Comparison of ENCODE assay signal across 9 mouse cellular contexts in the genomic region with DNA sequence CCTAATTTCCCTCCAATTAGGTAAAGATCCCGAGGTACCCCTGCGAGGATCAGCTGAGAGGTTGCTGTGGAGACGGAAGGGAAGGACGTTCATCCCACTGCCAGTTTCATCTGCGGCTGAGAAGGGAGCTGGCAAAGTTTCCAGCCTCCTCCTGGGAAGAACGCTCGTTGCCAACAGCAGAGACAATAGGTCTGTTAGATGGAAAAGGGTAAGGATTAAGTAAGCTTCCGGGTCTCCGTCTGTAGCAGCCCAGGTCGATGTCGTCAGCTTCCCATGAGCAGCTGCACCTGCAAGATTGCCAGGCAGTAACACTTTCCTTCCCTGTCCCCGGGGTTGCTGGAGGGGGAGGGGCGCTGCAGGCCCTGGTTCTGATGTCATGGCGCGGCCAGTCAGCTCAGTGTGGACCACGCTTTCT. TPM values are rescaled to one million over a fixed set of nuclear protein-coding genes. Genes with fewer than 3 reads are reported as not detected.
DNase-seq lines count a peak whose midpoint lies in the region; ATAC-seq and TF ChIP-seq lines count a peak whose summit lies in the region.
"Had no signal": no experiment of that assay in that cellular context is flagged by ENCODE, and none has a peak within 500 bp of the region (broad histone marks: within the 10 kb centered on the region; RNA-seq: fewer than 3 reads in every experiment).

No protein-coding gene starts in this region.

- H3K4me1 ChIP-seq in hindbrain, postnatal 0 days (ENCODE audit: insufficient read depth, low read length), result peaks cover 44% of the 10 kb centered on the region
- peaks cover 19% of the 10 kb centered on the region for H3K4me1 ChIP-seq in stomach, postnatal 0 days (replicated peaks; ENCODE audit: control insufficient read depth, insufficient read depth)

- TF ChIP-seq EP300 in stomach, postnatal 0 days (optimal IDR thresholded peaks at IDR 0.05), result no peak

- H3K36me3 ChIP-seq in hindbrain, postnatal 0 days (ENCODE audit: insufficient read depth, low read length), result no peaks in the 10 kb centered on the region
- no peaks in the 10 kb centered on the region for H3K36me3 ChIP-seq in stomach, postnatal 0 days (ENCODE audit: control insufficient read depth, insufficient read depth, low read length)

- peak; percentile 76 for ATAC-seq in hindbrain, postnatal 0 days
- ATAC-seq in megakaryocyte progenitor cell, adult 5-6 weeks (replicated peaks; ENCODE audit: poor library complexity), result peak; percentile 59
- ATAC-seq in stomach, postnatal 0 days (ENCODE audit: low FRiP score, low TSS enrichment), result peak; percentile 75
- no peak for ATAC-seq in erythroblast, adult 5-6 weeks (replicated peaks; ENCODE audit: low FRiP score, poor library complexity, severe bottlenecking)

- H3K4me3 ChIP-seq in hindbrain, postnatal 0 days (ENCODE audit: low read length), result peak overlapping the region; percentile 37
- peak overlapping the region; percentile 31 for H3K4me3 ChIP-seq in stomach, postnatal 0 days (ENCODE audit: low read depth, low read length)
- H3K4me3 ChIP-seq: myocyte had no signal

- H3K4me2 ChIP-seq in hindbrain, postnatal 0 days (ENCODE audit: low read depth, low read length), result peak overlapping the region; percentile 58
- peak overlapping the region; percentile 48 for H3K4me2 ChIP-seq in stomach, postnatal 0 days (replicated peaks; ENCODE audit: low read depth)

- 2% methylated on average over 15 of the region's 16 CpGs for WGBS in hindbrain, postnatal 0 days
- 12% methylated on average over 16 of the region's 16 CpGs for WGBS in stomach, postnatal 0 days

- peak overlapping the region; percentile 51; the same call in 1 of the 2 replicates for H3K9ac ChIP-seq in hindbrain, postnatal 0 days (replicated peaks; ENCODE audit: low read length)
- peak overlapping the region; percentile 39 for H3K9ac ChIP-seq in stomach, postnatal 0 days (ENCODE audit: low read length)

- intact Hi-C loops in gastrocnemius, postnatal 14 days (cut with DNase I; ENCODE audit: low total_unique reads), result no loop called here
- intact Hi-C loops in left cerebral cortex, postnatal 14 days (cut with DNase I), result loop anchor here (5.0 to 10.0 kb wide), 2 partner anchors 114 to 202 kb away; partner anchors contain the start of gene Cdk17

- H3K27ac ChIP-seq in hindbrain, postnatal 0 days, result peak overlapping the region; percentile 92
- H3K27ac ChIP-seq in stomach, postnatal 0 days (replicated peaks), result peak overlapping the region; percentile 71

- no peaks in the 10 kb centered on the region for H3K9me3 ChIP-seq in hindbrain, postnatal 0 days (ENCODE audit: low read length)
- no peaks in the 10 kb centered on the region for H3K9me3 ChIP-seq in stomach, postnatal 0 days (ENCODE audit: control insufficient read depth, low read length)

- 0 out of 2 replicates have a peak, but pooled peaks have one; percentile 5 for TF ChIP-seq CTCF in hindbrain, postnatal 0 days (IDR thresholded peaks at IDR 0.05; ENCODE audit: low read depth)
- no peak for TF ChIP-seq CTCF in stomach, postnatal 0 days (IDR thresholded peaks at IDR 0.05; ENCODE audit: low read depth)

- peak; percentile 49 for DNase-seq in adrenal gland, adult 8-10 months
- DNase-seq in cerebellum, postnatal 36 days, result peak; percentile 92 to 94
- peak; percentile 76 for DNase-seq in gastrocnemius, postnatal 14 days
- peak; percentile 92 for DNase-seq in hindbrain, postnatal 0 days (ENCODE audit: low spot score)
- peak; percentile 85 to 90 for DNase-seq in left cerebral cortex, postnatal 14 days (ENCODE audit: low spot score in 2 of 2)
- DNase-seq in stomach, postnatal 0 days (ENCODE audit: low spot score), result peak; percentile 85

- no peaks in the 10 kb centered on the region for H3K27me3 ChIP-seq in hindbrain, postnatal 0 days (ENCODE audit: insufficient read depth, low read length)
- H3K27me3 ChIP-seq in stomach, postnatal 0 days (ENCODE audit: control insufficient read depth, insufficient read depth, low read length), result no peaks in the 10 kb centered on the region

RNA-seq across cellular contexts. Expression of gene Elk3, which starts 34.6 kb away (rescaled TPM):
- total RNA-seq in adrenal gland, adult 8-10 months (2022), result 10 to 100 TPM; 32.3 to 51.1 (median 46.1) TPM
- total RNA-seq in gastrocnemius, postnatal 14 days (2021), result 10 to 100 TPM; 31.7 to 32.9 TPM
- 7.6 and 9.5 TPM in 2 replicates for total RNA-seq in hindbrain, postnatal 0 days (2014; rRNA removed)
- 6.2 and 7.1 TPM in 2 replicates for polyA plus RNA-seq in hindbrain, postnatal 0 days (2015; fragmentation: Nextera tagmentation; extraction: Ambion mirVana)
- total RNA-seq in left cerebral cortex, postnatal 14 days (2021), result 10 to 100 TPM; 15.2 to 16.1 TPM
- total RNA-seq in megakaryocyte progenitor cell, adult 5-6 weeks (2015), result 27.0 and 28.4 TPM in 2 replicates
- total RNA-seq in megakaryocyte progenitor cell, adult 5-6 weeks (2017), result 15.9 and 17.6 TPM in 2 replicates
- 11.3 and 12.5 TPM in 2 replicates for polyA plus RNA-seq in stomach, postnatal 0 days (2015; fragmentation: Nextera tagmentation; extraction: Ambion mirVana)
- 3.8 TPM in 2 replicates for total RNA-seq in erythroblast, adult 5-6 weeks (2015; ENCODE audit: low replicate concordance)
- total RNA-seq in erythroblast, adult 5-6 weeks (2017; ENCODE audit: low replicate concordance), result 3.3 and 4.2 TPM in 2 replicates
